Mouse (Mus musculus) thymus, adult 2 months (tissue): ENCODE results near the gene Syndig1. TPM values are rescaled to one million over a fixed set of nuclear protein-coding genes. Genes with fewer than 3 reads are reported as not detected.

ENCODE experiments used
- DNase-seq: peaks from one replicate; pipeline ENCODE4 v3.0.0; 2021
- H3K27ac ChIP-seq: fragments of 200-500 bp; 2 replicates; pipeline ENCODE4 v1.5.1; 2012; ENCODE audit warnings: low read length, control low read depth; ENCODE audit not compliant: control insufficient read depth, insufficient read depth
- H3K27me3 ChIP-seq: fragments of 200-500 bp; 2 replicates; pipeline ENCODE4 v1.6.1; 2012; ENCODE audit warnings: mild to moderate bottlenecking, low read length, moderate library complexity, mixed read lengths; ENCODE audit not compliant: control insufficient read depth, insufficient read depth
- H3K36me3 ChIP-seq: fragments of 200-500 bp; 2 replicates; pipeline ENCODE4 v1.6.1; 2012; ENCODE audit warnings: mild to moderate bottlenecking, low read length, moderate library complexity; ENCODE audit not compliant: control insufficient read depth, insufficient read depth
- H3K4me1 ChIP-seq: fragments of 200-500 bp; replicated peaks from 2 replicates; pipeline ENCODE4 v1.6.1; 2012; ENCODE audit warnings: low read length; ENCODE audit not compliant: control insufficient read depth, insufficient read depth
- H3K4me3 ChIP-seq: fragments of 200-500 bp; 2 replicates; pipeline ENCODE4 v1.5.1; 2012; ENCODE audit warnings: mild to moderate bottlenecking, low read length, control low read depth, moderate library complexity; ENCODE audit not compliant: control insufficient read depth, insufficient read depth
- CTCF ChIP-seq: fragments of 200-500 bp; IDR thresholded peaks from 2 replicates; pipeline ENCODE4 v1.5.1; 2012; ENCODE audit warnings: mild to moderate bottlenecking, control low read depth, low read length, moderate library complexity, borderline replicate concordance; ENCODE audit not compliant: control insufficient read depth, poor library complexity, insufficient read depth; ENCODE audit errors: extremely low read depth
- POLR2A ChIP-seq: fragments of 200-500 bp; IDR thresholded peaks from 2 replicates; pipeline ENCODE4 v1.6.1; 2012; ENCODE audit warnings: mild to moderate bottlenecking, low read length, control low read depth, moderate library complexity; ENCODE audit not compliant: control insufficient read depth, poor library complexity, insufficient read depth; ENCODE audit errors: extremely low read depth
- WGBS: fragments of 180-500 bp; shearing (Covaris S2); methylation state at CpG from one replicate; pipeline ENCODE4 v1.1.7; 2018; 5-methylcytosine and 5-hydroxymethylcytosine counted together
- polyA plus RNA-seq: library from polyadenylated mRNA; depleted of rRNA; stranded (reverse); fragments of >200 nt; gene quantifications from 2 replicates; pipeline ENCODE4 v1.2.3, GENCODE M21; 2012

The Syndig1 gene
- polyA plus RNA-seq, 1 experiment: 0.32 TPM

DNA sequence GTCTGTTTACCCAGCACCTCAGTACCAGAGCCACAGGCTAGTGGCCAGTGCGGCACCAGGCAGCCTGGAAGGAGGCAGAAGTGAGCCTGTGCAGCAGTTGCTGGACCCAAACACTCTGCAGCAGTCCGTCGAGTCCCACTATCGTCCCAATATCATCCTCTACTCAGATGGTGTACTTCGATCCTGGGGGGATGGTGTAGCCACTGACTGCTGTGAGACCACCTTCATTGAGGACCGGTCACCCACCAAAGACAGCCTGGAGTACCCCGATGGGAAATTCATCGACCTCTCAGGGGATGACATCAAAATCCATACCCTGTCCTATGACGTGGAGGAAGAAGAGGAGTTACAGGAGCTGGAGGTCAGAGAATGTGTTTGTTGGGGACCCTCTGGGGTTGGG is 70.6 kb downstream of the Syndig1 start:
- Histone ChIP-seq H3K4me3 (no peak overlapping the region), H3K4me1 (no peaks in the 10 kb centered on the region), H3K36me3 (no peaks in the 10 kb centered on the region), H3K27me3 (no peaks in the 10 kb centered on the region), H3K27ac (no peak overlapping the region)
- TF ChIP-seq CTCF (no peak), POLR2A (no peak)
- 92% methylated on average over 9 of the region's 9 CpGs for WGBS
- DNase-seq: no peak

- no peak for DNase-seq
- Histone ChIP-seq H3K36me3 (no peaks in the 10 kb centered on the region), H3K27ac (no peak overlapping the region), H3K4me1 (no peaks in the 10 kb centered on the region), H3K4me3 (no peak overlapping the region), H3K27me3 (no peaks in the 10 kb centered on the region)
- WGBS: 89% methylated on average over 1 of the region's 1 CpGs
- TF ChIP-seq CTCF (no peak), POLR2A (no peak)
Measured at GRCm38 (mm10) chr2:149900606-149901005, 71.6 kb downstream of the Syndig1 start.

GRCm38 (mm10) chr2:149904405-149904804 is 75.4 kb downstream of the Syndig1 start:
- 84% methylated on average over 1 of the region's 1 CpGs for whole genome bisulfite sequencing
- Histone ChIP-seq H3K36me3 (no peaks in the 10 kb centered on the region), H3K4me1 (no peaks in the 10 kb centered on the region), H3K27ac (no peak overlapping the region), H3K27me3 (no peaks in the 10 kb centered on the region), H3K4me3 (no peak overlapping the region)
- no peak for TF ChIP-seq CTCF
- no peak for TF ChIP-seq POLR2A
- DNase-seq: no peak

DNA sequence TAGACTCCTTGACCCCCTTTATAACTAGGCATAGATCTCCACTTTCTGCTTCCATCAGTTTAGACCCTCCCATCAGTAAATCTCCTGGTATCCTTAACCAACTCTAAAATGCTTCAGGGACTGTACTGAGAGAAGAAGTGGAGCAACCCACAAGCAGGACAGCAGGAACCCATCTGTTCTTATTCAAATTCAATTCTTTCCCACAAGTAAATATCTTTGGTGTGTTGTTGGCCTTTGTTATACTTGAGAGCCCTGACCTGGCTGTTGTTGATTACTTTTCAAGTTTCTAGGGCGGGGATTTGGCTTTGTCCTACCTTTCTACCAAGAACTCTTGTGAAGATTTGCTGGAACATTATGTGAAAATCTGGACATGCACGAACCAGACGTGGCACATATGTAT is 77.7 kb downstream of the Syndig1 start:
- H3K4me3 ChIP-seq: no peak overlapping the region
- no peaks in the 10 kb centered on the region for H3K27me3 ChIP-seq
- H3K4me1 ChIP-seq: no peaks in the 10 kb centered on the region
- TF ChIP-seq POLR2A: no peak
- no peak for TF ChIP-seq CTCF
- H3K36me3 ChIP-seq: no peaks in the 10 kb centered on the region
- WGBS: 80% methylated on average over 3 of the region's 3 CpGs
- no peak for DNase-seq
- no peak overlapping the region for H3K27ac ChIP-seq

GRCm38 (mm10) chr2:149917162-149917561 is 88.2 kb downstream of the Syndig1 start:
- H3K4me1 ChIP-seq: no peaks in the 10 kb centered on the region
- WGBS: 83% methylated on average over 3 of the region's 3 CpGs
- no peaks in the 10 kb centered on the region for H3K36me3 ChIP-seq
- no peak for DNase-seq
- H3K4me3 ChIP-seq: no peak overlapping the region
- TF ChIP-seq CTCF: no peak
- TF ChIP-seq POLR2A: no peak
- H3K27me3 ChIP-seq: no peaks in the 10 kb centered on the region
- H3K27ac ChIP-seq: no peak overlapping the region

DNA sequence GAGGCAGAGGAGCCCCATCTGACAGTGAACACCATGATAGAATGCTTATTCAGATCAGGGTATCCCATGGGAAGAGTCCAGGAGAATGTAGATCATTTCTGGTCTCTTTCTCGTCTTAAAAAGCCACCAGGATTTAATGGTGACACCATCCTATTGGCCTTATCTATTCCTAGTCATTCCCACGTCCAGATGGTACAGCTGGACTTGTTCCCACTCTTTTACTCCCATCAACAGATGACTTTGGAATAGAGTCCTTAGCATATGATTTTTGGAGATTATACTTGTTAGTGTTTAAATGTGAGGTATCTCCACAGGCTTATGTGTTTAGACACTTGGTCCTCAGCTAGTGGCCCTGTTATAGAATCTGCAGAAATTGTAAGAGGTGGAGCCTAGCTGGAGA is 94.5 kb downstream of the Syndig1 start:
- Histone ChIP-seq H3K27me3 (no peaks in the 10 kb centered on the region), H3K4me3 (no peak overlapping the region), H3K27ac (no peak overlapping the region), H3K4me1 (no peaks in the 10 kb centered on the region), H3K36me3 (no peaks in the 10 kb centered on the region)
- no peak for DNase-seq
- WGBS: 52% methylated on average over 2 of the region's 2 CpGs
- TF ChIP-seq CTCF (no peak), POLR2A (no peak)

DNA sequence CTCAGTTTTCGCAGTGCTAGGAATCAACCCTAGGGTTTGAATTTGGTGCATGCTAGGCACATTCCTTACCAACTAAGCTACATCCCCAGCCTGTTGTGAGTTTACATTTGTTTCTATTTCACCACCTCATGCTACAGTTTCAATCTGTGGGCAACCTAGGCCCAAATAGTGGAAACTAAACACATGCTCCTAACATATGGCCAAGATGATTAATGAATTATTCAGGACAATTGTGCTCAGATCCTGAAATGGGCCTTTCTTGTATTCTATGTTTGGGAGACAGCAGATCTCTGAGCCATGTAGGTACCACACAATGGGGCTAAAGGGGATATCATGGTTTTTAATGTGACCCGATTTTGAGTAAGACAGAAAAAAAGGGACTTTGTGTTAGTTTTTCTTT is 96.9 kb downstream of the Syndig1 start:
- no peak overlapping the region for H3K27ac ChIP-seq

More for the DNA sequence above, 96.9 kb downstream of the Syndig1 start:
- no peaks in the 10 kb centered on the region for H3K36me3 ChIP-seq
- 93% methylated on average over 2 of the region's 2 CpGs for WGBS
- H3K27me3 ChIP-seq: no peaks in the 10 kb centered on the region
- no peak for DNase-seq
- no peak overlapping the region for H3K4me3 ChIP-seq
- TF ChIP-seq POLR2A (no peak), CTCF (no peak)
- no peaks in the 10 kb centered on the region for H3K4me1 ChIP-seq
